Mouse (Mus musculus) brown adipose tissue, adult 24 weeks (tissue): ENCODE results near the gene Hif3a. TPM values are rescaled to one million over a fixed set of nuclear protein-coding genes. Genes with fewer than 3 reads are reported as not detected.
A peak's percentile ranks its signal among the peaks of the same experiment; 100 is the strongest.

ENCODE experiments used
- H3K27ac ChIP-seq: fragments of 200-500 bp; replicated peaks from 2 replicates; pipeline ENCODE4 v1.5.1; 2012; ENCODE audit warnings: low read depth, mild to moderate bottlenecking, low read length
- H3K4me1 ChIP-seq: fragments of 200-500 bp; 2 replicates; pipeline ENCODE4 v1.6.1; 2012; ENCODE audit warnings: low read length, mixed read lengths; ENCODE audit not compliant: control insufficient read depth, insufficient read depth, insufficient read length
- H3K4me3 ChIP-seq: fragments of 200-500 bp; 2 replicates; pipeline ENCODE4 v1.5.1; 2012; ENCODE audit warnings: low read depth, mild to moderate bottlenecking, low read length, moderate library complexity; ENCODE audit not compliant: insufficient read depth
- polyA plus RNA-seq: library from polyadenylated mRNA; stranded (reverse); fragments of >200 nt; gene quantifications from 2 replicates; pipeline ENCODE4 v1.2.4, GENCODE M21; 2012; ENCODE audit not compliant: missing spikeins, insufficient read depth, insufficient read length

Gene Hif3a
- polyA plus RNA-seq, 1 experiment = not detected

DNA sequence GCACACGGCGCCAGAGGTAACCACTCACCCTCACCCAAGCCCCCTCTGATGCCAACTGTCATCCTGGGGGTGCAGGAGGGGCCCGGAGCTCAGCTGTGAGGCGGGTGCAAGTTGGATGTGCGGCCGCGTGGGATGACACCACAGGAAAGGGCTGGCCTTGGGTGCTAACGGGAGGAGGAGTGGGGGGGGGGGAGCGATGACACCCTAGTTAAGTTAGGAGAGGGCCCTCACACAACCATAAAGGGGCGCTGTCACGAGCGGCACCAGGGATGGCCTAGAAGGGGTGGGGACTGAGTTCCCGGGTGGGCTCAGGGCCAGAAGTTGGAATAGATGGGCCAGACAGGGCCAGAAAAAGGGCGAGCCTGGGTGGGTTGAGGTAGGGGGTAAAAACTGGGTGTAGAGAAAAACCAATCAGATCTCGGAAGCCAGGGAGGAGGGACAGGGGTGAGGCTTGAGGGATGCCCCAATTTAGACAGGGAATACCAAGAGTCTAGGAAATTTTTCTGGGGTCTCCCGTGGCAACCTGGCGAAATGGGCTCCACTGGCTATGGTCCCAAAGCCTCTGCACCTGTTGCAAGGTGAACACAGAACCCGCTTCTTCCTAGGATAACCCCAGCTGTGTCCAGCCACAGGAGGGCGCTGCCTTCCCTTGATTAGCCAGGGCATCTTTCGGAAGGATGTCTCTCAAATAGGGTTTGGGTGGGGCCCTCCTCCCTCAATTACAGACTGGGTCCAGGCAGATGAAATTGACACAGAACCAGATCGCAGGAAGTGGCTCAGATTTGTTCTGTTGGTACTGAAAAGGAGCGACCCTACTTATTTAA is 1.2 kb downstream of the Hif3a start:
- peaks cover 25% of the 10 kb centered on the region for H3K4me1 ChIP-seq
- peak overlapping the region; percentile 9; the same call in 1 of the 2 replicates for H3K4me3 ChIP-seq
- no peak overlapping the region for H3K27ac ChIP-seq

DNA sequence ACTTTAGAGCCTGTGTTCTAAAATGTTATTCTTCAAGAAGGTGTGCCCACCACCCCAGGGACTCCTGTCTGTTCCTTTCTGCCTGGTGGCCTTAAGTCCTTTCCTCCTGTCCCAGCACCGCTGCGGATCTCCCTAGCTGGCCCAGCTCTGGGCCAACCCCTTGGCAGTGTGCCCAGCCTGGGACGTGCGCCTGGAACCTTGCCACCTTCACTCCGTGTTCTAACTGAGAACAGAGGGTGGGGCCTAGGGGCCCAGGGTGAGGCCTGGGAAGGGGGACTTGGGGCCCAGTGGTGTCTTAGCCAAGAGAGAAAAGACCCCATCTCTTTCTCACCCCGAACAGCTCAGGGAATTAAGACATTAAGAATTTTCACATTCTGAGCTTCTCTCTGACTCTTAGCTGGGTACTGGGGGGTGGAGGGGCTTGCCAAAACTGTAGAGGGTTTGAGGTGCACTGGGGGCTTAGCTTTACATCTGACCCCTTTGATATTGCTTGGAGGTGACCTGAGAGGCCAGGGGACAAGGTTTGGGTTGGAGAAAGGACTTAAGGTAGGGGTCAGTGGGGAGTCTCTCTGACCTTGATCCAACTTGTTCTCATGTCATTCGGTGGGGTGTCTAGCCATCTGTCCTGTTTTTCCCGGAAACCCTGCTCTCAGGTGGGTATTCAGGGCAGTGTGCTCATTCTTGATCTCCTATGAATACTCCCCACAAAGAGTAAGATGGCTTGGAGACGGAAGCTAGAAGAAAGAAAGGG is 2.0 kb downstream of the Hif3a start:
- peaks cover 25% of the 10 kb centered on the region for H3K4me1 ChIP-seq
- peak overlapping the region; percentile 9; the same call in 1 of the 2 replicates for H3K4me3 ChIP-seq
- peak overlapping the region; percentile 52 for H3K27ac ChIP-seq

DNA sequence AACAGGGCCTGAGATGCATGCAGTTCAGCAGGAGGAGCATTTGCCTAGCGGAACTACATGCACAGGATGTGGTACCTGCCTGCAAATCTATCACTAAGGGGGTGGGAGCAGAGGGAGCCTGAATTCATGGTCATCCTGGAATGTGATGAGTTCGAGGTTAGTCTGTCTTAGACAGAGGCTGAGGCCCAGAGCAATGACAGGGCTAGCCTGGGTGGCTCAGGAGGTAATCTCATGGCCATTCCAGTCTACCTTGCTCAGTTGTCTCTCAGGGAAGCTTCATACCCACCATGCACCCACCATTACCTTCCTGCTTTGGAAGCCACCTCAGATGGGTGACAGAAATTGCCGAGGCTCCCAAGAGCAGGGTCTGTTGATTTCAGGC is 2.8 kb downstream of the Hif3a start:
- H3K4me1 ChIP-seq = peaks cover 25% of the 10 kb centered on the region

DNA sequence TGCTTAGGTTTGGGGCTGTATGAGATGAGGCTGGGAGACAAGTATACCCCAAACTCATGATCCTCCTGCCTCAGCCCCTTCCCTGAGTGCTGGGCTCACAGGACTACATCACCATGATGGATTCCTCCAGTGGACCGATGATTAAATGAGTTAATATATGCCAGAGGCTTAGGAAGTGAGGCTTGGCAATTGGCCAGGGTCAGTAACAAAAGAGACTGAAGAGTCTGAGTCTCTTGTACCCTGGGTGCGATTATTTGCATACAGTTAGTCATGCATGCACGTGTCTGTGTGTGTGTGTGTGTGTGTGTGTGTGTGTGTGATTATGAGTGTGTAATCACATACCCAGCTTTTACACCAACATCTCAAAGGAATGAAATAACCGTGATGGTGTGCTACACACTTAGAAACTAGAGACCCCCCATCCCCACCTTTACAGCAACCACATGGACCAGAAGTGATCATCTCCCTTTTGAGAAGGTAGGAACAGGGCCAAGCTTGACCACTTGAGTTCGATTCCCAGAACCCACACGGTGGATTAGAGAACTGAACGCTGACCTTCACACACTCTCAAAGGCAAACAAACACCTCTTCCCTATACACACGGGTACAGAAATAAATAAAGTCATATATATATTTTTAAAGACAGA is 3.3 kb downstream of the Hif3a start:
- H3K4me3 ChIP-seq = no peak overlapping the region
- H3K4me1 ChIP-seq = peaks cover 25% of the 10 kb centered on the region
- H3K27ac ChIP-seq = peak overlapping the region; percentile 86

More for the DNA sequence above, 2.8 kb downstream of the Hif3a start:
- H3K4me3 ChIP-seq = no peak overlapping the region
- H3K27ac ChIP-seq = no peak overlapping the region

DNA sequence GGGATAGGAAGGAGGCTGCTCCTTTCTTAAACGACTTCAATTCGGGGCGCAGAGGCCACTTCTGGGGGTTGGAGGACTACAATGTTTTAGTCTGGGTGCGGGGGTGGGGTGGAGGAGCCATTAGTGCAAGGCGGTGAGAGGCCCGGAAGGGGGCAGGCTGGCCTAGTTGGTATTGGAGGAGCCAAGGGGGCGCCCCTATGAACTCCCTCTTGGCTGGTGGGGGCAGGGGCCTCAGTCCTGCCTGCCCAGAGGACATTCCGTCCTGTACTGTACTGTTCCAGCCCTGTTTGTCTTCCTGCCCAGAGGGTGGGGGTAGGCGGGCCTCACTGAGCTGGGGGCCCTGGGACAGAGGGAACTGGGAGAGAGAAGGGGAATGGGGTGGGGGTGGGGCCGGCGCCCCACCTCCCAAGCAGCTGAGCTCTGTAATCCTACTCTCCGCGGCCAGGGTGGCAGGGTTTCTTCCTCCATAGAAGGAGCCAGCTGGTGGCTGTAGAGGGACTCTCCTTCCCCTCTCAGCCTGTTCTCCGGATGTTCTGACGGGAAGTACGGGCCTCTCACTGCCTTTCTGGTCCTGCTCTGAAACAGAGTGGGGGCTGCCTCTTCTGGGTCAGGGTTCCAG is 4.0 kb downstream of the Hif3a start:
- H3K4me1 ChIP-seq = peaks cover 25% of the 10 kb centered on the region
- peak overlapping the region; percentile 86 for H3K27ac ChIP-seq
- H3K4me3 ChIP-seq = no peak overlapping the region

DNA sequence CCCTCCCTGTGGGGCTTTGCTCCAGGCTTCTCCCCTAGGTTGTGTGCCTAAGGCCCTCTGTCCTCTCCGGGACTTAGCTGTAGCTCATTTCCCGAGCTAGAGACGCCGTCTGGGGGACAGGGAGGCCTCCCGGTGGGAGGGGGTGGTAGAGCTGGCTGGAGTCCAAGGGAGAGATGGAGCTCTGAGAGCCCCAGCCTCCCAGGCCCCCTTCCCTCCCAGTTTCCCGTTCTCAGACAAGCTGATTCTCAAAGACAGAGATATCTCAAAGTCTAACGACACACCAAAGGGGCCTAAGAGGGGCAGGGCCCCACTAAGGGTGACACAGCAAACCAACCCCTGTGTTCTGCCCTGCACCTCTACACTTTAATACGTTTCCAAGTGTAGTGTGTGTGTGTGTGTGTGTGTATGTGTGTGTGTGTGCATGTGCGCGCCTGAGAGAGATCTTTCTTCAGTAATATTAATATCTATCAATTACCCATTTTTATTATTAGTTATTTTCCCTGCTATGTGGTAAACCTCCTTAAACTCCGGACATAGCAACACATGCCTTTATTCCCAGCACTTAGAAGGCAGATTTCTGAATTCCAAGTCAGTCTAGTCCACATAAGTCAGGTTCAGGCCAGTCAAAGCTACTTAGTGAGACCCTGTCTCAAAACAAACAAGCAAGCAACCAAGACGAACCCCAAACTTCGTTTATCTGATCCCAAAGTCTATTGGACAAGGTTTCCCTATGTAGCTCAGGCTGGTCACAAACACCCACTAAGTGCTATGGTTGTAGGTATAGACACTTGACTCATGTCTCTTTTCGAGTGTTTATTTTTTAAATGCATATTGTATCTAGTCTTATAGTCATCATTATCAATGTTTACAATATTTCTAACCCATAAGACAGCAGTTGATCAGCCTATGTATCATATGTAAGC is 5.4 kb downstream of the Hif3a start:
- H3K27ac ChIP-seq = no peak overlapping the region
- H3K4me1 ChIP-seq = peaks cover 19% of the 10 kb centered on the region
- peak overlapping the region; percentile 63; the same call in 1 of the 2 replicates for H3K4me3 ChIP-seq

DNA sequence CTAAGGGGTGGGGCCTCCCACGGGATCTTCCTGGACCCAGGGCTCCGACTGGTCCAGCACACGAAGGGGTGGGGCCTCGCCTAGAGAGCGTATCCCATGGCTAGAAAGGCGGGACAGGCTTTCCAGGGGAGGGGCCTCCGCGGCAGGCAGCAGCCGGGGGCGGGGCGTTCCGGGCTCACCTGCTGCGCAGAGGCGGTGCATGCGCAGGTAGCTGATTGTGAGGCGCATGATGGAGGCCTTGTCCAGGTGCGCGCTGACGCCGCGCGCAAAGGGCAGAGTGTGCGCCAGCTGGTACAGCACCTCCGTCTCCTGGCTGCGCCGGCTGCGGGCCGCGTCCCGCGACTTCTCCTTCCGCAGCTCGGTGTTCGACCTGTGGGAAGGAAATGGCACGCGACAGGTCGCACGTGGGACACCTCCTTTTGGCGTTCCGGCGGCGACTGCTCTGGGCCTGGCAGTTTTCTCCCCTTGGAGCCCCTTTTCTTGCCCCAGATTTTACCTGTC is 6.1 kb downstream of the Hif3a start:
- H3K27ac ChIP-seq = no peak overlapping the region
- H3K4me1 ChIP-seq = peaks cover 19% of the 10 kb centered on the region
- peak overlapping the region; percentile 63 for H3K4me3 ChIP-seq

DNA sequence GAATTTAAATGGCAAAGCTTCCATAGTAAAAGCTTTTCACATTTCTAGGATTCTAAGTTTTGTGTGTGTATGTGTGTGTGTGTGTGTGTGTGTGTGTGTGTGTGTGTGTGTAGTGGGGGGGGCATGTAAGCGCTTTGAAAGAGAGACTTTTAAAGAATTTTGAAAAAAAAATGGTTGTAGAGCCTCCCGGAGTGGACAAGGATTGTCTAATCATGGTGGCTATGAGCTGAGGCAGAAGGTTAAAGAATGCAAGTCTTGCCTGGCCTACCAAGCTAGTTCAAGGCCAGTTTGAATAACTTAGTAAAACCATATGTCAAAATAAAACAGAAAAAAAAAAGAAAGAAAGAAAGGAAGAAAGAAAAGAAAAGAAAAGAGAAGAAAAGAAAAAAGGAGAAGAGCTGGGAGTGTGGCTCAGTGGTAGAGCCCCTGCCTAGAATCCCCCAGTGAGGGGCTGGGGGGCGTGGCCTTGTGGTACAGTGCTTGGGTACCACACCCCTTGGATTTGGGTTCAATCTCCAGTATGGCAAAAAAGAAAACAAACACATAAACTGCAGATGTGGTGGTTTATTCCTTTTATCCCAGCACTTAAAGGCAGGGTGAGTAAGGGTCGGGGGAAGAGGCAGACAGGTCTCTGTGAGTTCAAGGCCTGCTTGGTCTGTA is 6.8 kb downstream of the Hif3a start:
- H3K4me3 ChIP-seq = peak overlapping the region; percentile 63; the same call in 1 of the 2 replicates
- H3K27ac ChIP-seq = no peak overlapping the region
- peaks cover 19% of the 10 kb centered on the region for H3K4me1 ChIP-seq

DNA sequence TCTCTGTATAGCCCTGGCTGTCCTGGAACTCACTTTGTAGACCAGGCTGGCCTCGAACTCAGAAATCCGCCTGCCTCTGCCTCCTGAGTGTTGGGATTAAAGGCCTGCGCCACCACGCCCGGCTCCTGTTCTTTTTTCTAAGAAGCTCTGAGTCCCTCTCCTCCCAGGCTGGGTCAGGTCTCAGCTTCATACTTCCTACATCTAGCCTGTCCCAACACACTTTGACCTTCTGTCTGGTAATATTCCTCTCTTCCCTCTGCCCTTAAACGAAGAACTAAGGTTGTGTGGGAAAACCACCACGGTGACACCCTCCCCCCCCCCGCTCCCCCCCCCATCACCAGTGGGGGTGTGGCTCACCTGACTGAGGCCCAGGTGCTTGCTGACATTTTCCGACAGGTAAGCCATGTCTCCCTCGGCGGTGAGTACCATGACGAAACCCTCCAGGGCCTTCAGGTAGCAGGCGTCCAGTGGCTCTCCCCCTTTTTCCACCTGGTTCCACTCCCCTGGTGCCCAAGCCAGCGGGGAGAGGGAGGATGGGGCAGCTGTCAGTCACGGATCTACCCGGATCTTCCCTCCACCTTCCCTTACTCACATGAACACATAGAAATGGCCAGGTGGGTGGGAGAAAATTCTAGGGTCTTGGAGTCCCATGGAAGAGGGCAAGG is 7.8 kb downstream of the Hif3a start:
- H3K27ac ChIP-seq = no peak overlapping the region
- peaks cover 12% of the 10 kb centered on the region for H3K4me1 ChIP-seq
- no peak overlapping the region for H3K4me3 ChIP-seq

DNA sequence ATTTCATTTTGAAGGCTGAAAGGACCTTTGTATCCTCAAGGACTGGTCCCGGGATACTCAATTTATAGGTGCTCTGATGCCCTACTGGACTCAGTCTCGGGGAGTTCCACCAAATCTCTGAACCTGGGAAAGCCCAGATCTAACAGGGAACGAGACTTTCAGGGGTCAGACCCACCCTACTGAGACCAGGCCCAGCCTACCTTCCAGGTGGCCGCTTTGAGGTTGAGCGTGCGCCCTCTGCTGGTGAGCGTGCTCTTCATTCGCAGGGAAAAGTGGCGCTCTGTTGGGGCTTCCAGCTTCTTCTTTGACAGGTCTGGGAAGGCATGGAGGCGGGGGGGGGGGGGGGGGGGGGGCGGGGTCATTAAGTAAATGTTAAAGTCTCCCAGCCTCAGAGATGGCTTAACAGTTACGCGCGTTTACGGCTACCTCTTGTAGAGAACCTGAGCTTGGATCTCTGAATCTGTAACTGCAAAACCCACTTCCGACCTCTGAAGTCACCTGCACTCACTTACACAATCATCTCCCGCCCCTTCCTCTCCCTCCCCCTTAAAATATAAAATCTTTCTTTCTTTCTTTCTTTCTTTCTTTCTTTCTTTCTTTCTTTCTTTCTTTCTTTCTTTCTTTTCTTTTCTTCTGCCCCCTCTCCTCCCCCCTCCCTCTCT is 11.2 kb downstream of the Hif3a start:
- H3K4me1 ChIP-seq = no peaks in the 10 kb centered on the region
- no peak overlapping the region for H3K4me3 ChIP-seq
- no peak overlapping the region for H3K27ac ChIP-seq

DNA sequence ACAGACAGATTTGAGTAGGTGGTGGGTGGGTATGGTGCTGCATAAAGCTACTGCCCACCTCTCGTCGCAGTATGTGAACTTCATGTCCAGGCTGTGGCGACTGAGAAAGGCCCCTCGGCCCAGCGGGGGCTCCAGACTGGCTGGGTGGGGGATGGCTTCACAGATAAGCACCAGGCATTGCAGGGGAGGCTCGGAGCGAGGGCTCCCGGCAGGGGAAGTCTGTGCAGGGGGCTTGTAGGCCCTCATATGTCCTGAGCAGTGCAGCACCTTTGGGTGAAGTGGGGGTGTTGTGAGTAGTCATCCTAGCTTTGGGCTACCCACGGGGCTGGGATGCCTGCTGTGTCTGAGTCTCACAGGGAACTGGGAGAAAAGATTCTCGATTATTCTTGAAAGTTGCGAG is 11.7 kb downstream of the Hif3a start:
- Histone ChIP-seq H3K27ac (no peak overlapping the region), H3K4me1 (no peaks in the 10 kb centered on the region), H3K4me3 (no peak overlapping the region)

DNA sequence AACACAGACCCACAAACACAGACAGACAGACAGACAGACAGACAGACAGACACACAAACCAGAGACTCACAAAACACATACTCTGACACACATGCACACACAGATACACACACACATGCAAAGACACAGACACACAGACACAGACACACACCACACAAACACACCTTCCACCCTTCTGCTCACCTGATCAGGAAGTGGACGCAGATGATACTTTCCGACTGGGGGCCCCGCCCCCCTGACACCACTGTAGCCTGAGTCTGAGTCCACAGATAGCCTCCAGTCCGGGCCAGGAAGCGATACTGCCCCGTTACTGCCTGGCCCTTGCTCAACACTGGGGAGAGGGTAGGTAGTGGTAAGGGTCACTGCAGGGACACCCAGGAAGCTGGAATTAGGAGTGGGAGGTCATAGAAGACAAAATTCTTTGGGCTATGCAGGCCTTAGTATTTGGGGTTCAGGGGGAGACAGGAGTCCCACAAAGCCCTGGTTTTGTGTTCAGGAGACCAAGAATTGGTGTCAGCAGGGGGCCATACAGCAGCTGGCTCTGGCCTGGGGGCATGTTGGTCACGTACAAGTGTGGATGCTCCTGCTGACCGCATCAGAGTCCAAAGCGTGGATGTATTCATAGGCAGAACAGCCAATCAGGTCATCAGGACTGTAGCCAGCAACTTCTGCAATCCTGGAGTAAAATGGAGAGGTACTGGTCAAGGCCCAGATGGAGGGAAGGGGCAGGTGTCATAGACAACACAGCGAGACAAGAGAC is 13.6 kb downstream of the Hif3a start:
- H3K4me3 ChIP-seq = no peak overlapping the region
- H3K27ac ChIP-seq = no peak overlapping the region
- H3K4me1 ChIP-seq = no peaks in the 10 kb centered on the region
